Mouse (Mus musculus): ENCODE measurements around the gene Crhr2. TPM values are rescaled to one million over a fixed set of nuclear protein-coding genes. Genes with fewer than 3 reads are reported as not detected.

Gene Crhr2
- polyA plus RNA-seq, 1 experiment from 2014 or later, result 0.61 TPM

GRCm38 (mm10) chr6:55161311-55161761 lies 28.5 kb upstream of the Crhr2 start:
- H3K4me2 ChIP-seq (replicated peaks), result no peak overlapping the region
- H3K27ac ChIP-seq, result no peak overlapping the region
- H3K9ac ChIP-seq (replicated peaks), result no peak overlapping the region
- H3K4me3 ChIP-seq (replicated peaks), result no peak overlapping the region
- H3K9me3 ChIP-seq, result no peaks in the 10 kb centered on the region
- H3K27me3 ChIP-seq, result peaks cover 24% of the 10 kb centered on the region
- H3K36me3 ChIP-seq, result no peaks in the 10 kb centered on the region
- WGBS, result 84% methylated on average over 5 of the region's 5 CpGs
- H3K4me1 ChIP-seq (replicated peaks), result no peaks in the 10 kb centered on the region
- no peak for ATAC-seq

GRCm38 (mm10) chr6:55159256-55159655 lies 26.4 kb upstream of the Crhr2 start:
- no peak overlapping the region for H3K9ac ChIP-seq (replicated peaks)
- no peak overlapping the region for H3K4me3 ChIP-seq (replicated peaks)
- H3K4me2 ChIP-seq (replicated peaks), result no peak overlapping the region
- H3K36me3 ChIP-seq, result no peaks in the 10 kb centered on the region
- H3K4me1 ChIP-seq (replicated peaks), result no peaks in the 10 kb centered on the region
- no peak overlapping the region for H3K27ac ChIP-seq
- 55% methylated on average over 1 of the region's 1 CpGs for WGBS
- no peaks in the 10 kb centered on the region for H3K9me3 ChIP-seq
- 0 out of 2 replicates have a peak, but pooled peaks cover 6% of the 10 kb centered on the region for H3K27me3 ChIP-seq
- peak; percentile 65 for ATAC-seq

GRCm38 (mm10) chr6:55152226-55152625 lies 19.4 kb upstream of the Crhr2 start:
- H3K36me3 ChIP-seq, result no peaks in the 10 kb centered on the region
- 92% methylated on average over 3 of the region's 3 CpGs for WGBS
- no peaks in the 10 kb centered on the region for H3K4me1 ChIP-seq (replicated peaks)
- H3K9ac ChIP-seq (replicated peaks), result no peak overlapping the region
- H3K4me2 ChIP-seq (replicated peaks), result no peak overlapping the region
- no peak overlapping the region for H3K4me3 ChIP-seq (replicated peaks)
- H3K9me3 ChIP-seq, result no peaks in the 10 kb centered on the region
- H3K27ac ChIP-seq, result no peak overlapping the region
- H3K27me3 ChIP-seq, result no peaks in the 10 kb centered on the region
- ATAC-seq, result no peak

- H3K36me3 ChIP-seq, result no peaks in the 10 kb centered on the region
- no peak for ATAC-seq
- no peak overlapping the region for H3K4me3 ChIP-seq (replicated peaks)
- WGBS, result 24% methylated on average over 4 of the region's 4 CpGs
- H3K9ac ChIP-seq (replicated peaks), result no peak overlapping the region
- H3K9me3 ChIP-seq, result no peaks in the 10 kb centered on the region
- H3K4me2 ChIP-seq (replicated peaks), result no peak overlapping the region
- no peak overlapping the region for H3K27ac ChIP-seq
- no peaks in the 10 kb centered on the region for H3K27me3 ChIP-seq
- H3K4me1 ChIP-seq (replicated peaks), result 0 out of 2 replicates have a peak, but pooled peaks cover 2% of the 10 kb centered on the region
These were observed 13.3 kb upstream of the Crhr2 start for GRCm38 (mm10) chr6:55146138-55146537.

GRCm38 (mm10) chr6:55145285-55145684 lies 12.5 kb upstream of the Crhr2 start:
- 88% methylated on average over 5 of the region's 5 CpGs for WGBS
- no peak overlapping the region for H3K9ac ChIP-seq (replicated peaks)
- 0 out of 2 replicates have a peak, but pooled peaks cover 2% of the 10 kb centered on the region for H3K4me1 ChIP-seq (replicated peaks)
- H3K27me3 ChIP-seq, result no peaks in the 10 kb centered on the region
- H3K27ac ChIP-seq, result no peak overlapping the region
- no peak overlapping the region for H3K4me2 ChIP-seq (replicated peaks)
- no peak overlapping the region for H3K4me3 ChIP-seq (replicated peaks)
- no peaks in the 10 kb centered on the region for H3K9me3 ChIP-seq
- H3K36me3 ChIP-seq, result no peaks in the 10 kb centered on the region
- no peak for ATAC-seq

GRCm38 (mm10) chr6:55138343-55138742 lies 5.5 kb upstream of the Crhr2 start:
- ATAC-seq, result no peak
- Histone ChIP-seq H3K36me3 (no peaks in the 10 kb centered on the region), H3K9ac (replicated peaks) (no peak overlapping the region), H3K4me1 (replicated peaks) (no peaks in the 10 kb centered on the region), H3K27me3 (no peaks in the 10 kb centered on the region), H3K27ac (no peak overlapping the region), H3K9me3 (no peaks in the 10 kb centered on the region), H3K4me2 (replicated peaks) (no peak overlapping the region), H3K4me3 (replicated peaks) (no peak overlapping the region)

GRCm38 (mm10) chr6:55133425-55133824 lies 609 bp upstream of the Crhr2 start:
- no peaks in the 10 kb centered on the region for H3K36me3 ChIP-seq
- H3K4me1 ChIP-seq (replicated peaks), result no peaks in the 10 kb centered on the region
- H3K27ac ChIP-seq, result no peak overlapping the region
- H3K4me3 ChIP-seq (replicated peaks), result no peak overlapping the region
- no peak overlapping the region for H3K9ac ChIP-seq (replicated peaks)
- no peaks in the 10 kb centered on the region for H3K9me3 ChIP-seq
- no peak for ATAC-seq
- 53% methylated on average over 1 of the region's 1 CpGs for WGBS
- H3K4me2 ChIP-seq (replicated peaks), result no peak overlapping the region
- H3K27me3 ChIP-seq, result no peaks in the 10 kb centered on the region

- no peaks in the 10 kb centered on the region for H3K9me3 ChIP-seq
- no peak overlapping the region for H3K9ac ChIP-seq (replicated peaks)
- no peak overlapping the region for H3K27ac ChIP-seq
- H3K4me1 ChIP-seq (replicated peaks), result no peaks in the 10 kb centered on the region
- no peaks in the 10 kb centered on the region for H3K27me3 ChIP-seq
- no peaks in the 10 kb centered on the region for H3K36me3 ChIP-seq
- 85% methylated on average over 4 of the region's 4 CpGs for WGBS
- H3K4me2 ChIP-seq (replicated peaks), result no peak overlapping the region
- no peak for ATAC-seq
- H3K4me3 ChIP-seq (replicated peaks), result no peak overlapping the region
These were observed 1.5 kb downstream of the Crhr2 start for GRCm38 (mm10) chr6:55131301-55131700.

- no peak for ATAC-seq
- no peaks in the 10 kb centered on the region for H3K4me1 ChIP-seq (replicated peaks)
- no peak overlapping the region for H3K4me3 ChIP-seq (replicated peaks)
- 72% methylated on average over 6 of the region's 6 CpGs for WGBS
- H3K9me3 ChIP-seq, result no peaks in the 10 kb centered on the region
- H3K9ac ChIP-seq (replicated peaks), result no peak overlapping the region
- no peak overlapping the region for H3K4me2 ChIP-seq (replicated peaks)
- no peaks in the 10 kb centered on the region for H3K27me3 ChIP-seq
- no peak overlapping the region for H3K27ac ChIP-seq
- no peaks in the 10 kb centered on the region for H3K36me3 ChIP-seq
These were observed 2.2 kb downstream of the Crhr2 start for GRCm38 (mm10) chr6:55130631-55131030.

GRCm38 (mm10) chr6:55128391-55128790 lies 4.4 kb downstream of the Crhr2 start:
- Histone ChIP-seq H3K36me3 (no peaks in the 10 kb centered on the region), H3K9me3 (no peaks in the 10 kb centered on the region), H3K4me2 (replicated peaks) (no peak overlapping the region), H3K9ac (replicated peaks) (no peak overlapping the region), H3K4me1 (replicated peaks) (no peaks in the 10 kb centered on the region), H3K27ac (no peak overlapping the region), H3K27me3 (no peaks in the 10 kb centered on the region), H3K4me3 (replicated peaks) (no peak overlapping the region)
- ATAC-seq, result no peak

- H3K9ac ChIP-seq (replicated peaks), result no peak overlapping the region
- WGBS, result 81% methylated on average over 5 of the region's 5 CpGs
- H3K4me3 ChIP-seq (replicated peaks), result no peak overlapping the region
- H3K36me3 ChIP-seq, result no peaks in the 10 kb centered on the region
- no peaks in the 10 kb centered on the region for H3K9me3 ChIP-seq
- no peak overlapping the region for H3K27ac ChIP-seq
- no peak overlapping the region for H3K4me2 ChIP-seq (replicated peaks)
- H3K27me3 ChIP-seq, result no peaks in the 10 kb centered on the region
- ATAC-seq, result no peak
- peaks cover 7% of the 10 kb centered on the region for H3K4me1 ChIP-seq (replicated peaks)
These were observed 6.2 kb downstream of the Crhr2 start for GRCm38 (mm10) chr6:55126576-55126975.

- Histone ChIP-seq H3K4me1 (replicated peaks) (peaks cover 12% of the 10 kb centered on the region), H3K27me3 (peaks cover 26% of the 10 kb centered on the region), H3K9ac (replicated peaks) (no peak overlapping the region), H3K9me3 (no peaks in the 10 kb centered on the region), H3K36me3 (no peaks in the 10 kb centered on the region), H3K4me2 (replicated peaks) (no peak overlapping the region), H3K4me3 (replicated peaks) (no peak overlapping the region), H3K27ac (no peak overlapping the region)
- 65% methylated on average over 4 of the region's 4 CpGs for WGBS
- ATAC-seq, result no peak
These were observed 9.8 kb downstream of the Crhr2 start for GRCm38 (mm10) chr6:55123056-55123455.

- no peaks in the 10 kb centered on the region for H3K9me3 ChIP-seq
- peak overlapping the region; percentile 50 for H3K9ac ChIP-seq (replicated peaks)
- H3K36me3 ChIP-seq, result no peaks in the 10 kb centered on the region
- WGBS, result under 1% methylated on average over 68 of the region's 68 CpGs
- peaks cover 67% of the 10 kb centered on the region for H3K27me3 ChIP-seq
- peaks cover 25% of the 10 kb centered on the region for H3K4me1 ChIP-seq (replicated peaks)
- no peak overlapping the region for H3K27ac ChIP-seq
- H3K4me3 ChIP-seq (replicated peaks), result peak overlapping the region; percentile 58
- peak overlapping the region; percentile 82 for H3K4me2 ChIP-seq (replicated peaks)
- peak; percentile 72 for ATAC-seq
These were observed 15.3 kb downstream of the Crhr2 start for GRCm38 (mm10) chr6:55117325-55118109.

Data from midbrain, embryonic 13.5 days (tissue).